Mouse (Mus musculus) naive thymus-derived CD4-positive, alpha-beta T cell, adult 2 months (primary cell): ENCODE results near the gene Best1.
"Not testable (repeated sequence)": the region's sequence is repeated elsewhere in the genome, so short reads cannot be mapped to it uniquely, and the experiment has no call there.

Experiments used
- DNase-seq: peaks from one replicate; pipeline ENCODE4 v3.0.0-alpha.2; 2011; ENCODE audit warnings: low read depth

Gene Best1

GRCm38 (mm10) chr19:9989884-9990256 is 11.6 kb downstream of the Best1 start:
- no peak for DNase-seq

GRCm38 (mm10) chr19:9989171-9989883 is 12.1 kb downstream of the Best1 start:
- peak; percentile 71 for DNase-seq

- no peak for DNase-seq
These were observed 13.8 kb downstream of the Best1 start for GRCm38 (mm10) chr19:9987593-9987992.

- DNase-seq: no peak
These were observed 14.2 kb downstream of the Best1 start for GRCm38 (mm10) chr19:9987192-9987591.

GRCm38 (mm10) chr19:9985900-9986421 is 15.5 kb downstream of the Best1 start:
- DNase-seq: no peak

- DNase-seq: peak; percentile 32
These were observed 16.1 kb downstream of the Best1 start for GRCm38 (mm10) chr19:9985190-9985899.

GRCm38 (mm10) chr19:9984111-9985055 is 17.1 kb downstream of the Best1 start:
- DNase-seq: peak; percentile 64

- no peak for DNase-seq
These were observed 18.4 kb downstream of the Best1 start for GRCm38 (mm10) chr19:9982852-9983542.

GRCm38 (mm10) chr19:9982151-9982851 is 19.1 kb downstream of the Best1 start:
- DNase-seq: peak; percentile 99

GRCm38 (mm10) chr19:9981621-9982020 is 19.8 kb downstream of the Best1 start:
- DNase-seq: no peak

- DNase-seq: no peak
These were observed 21.2 kb downstream of the Best1 start, which contains the start of gene Fth1 for GRCm38 (mm10) chr19:9980258-9980657. Gene Fth1 (plus strand): TSS chr19:9980598.

- no peak for DNase-seq
These were observed 22.3 kb downstream of the Best1 start for GRCm38 (mm10) chr19:9979156-9979555.

GRCm38 (mm10) chr19:9978431-9978951 is 22.9 kb downstream of the Best1 start:
- DNase-seq: no peak

- DNase-seq: no peak
These were observed 24.3 kb downstream of the Best1 start for GRCm38 (mm10) chr19:9977085-9977484.

GRCm38 (mm10) chr19:9974853-9975252 is 26.6 kb downstream of the Best1 start:
- DNase-seq: not testable (repeated sequence)

GRCm38 (mm10) chr19:9968081-9968787 is 33.2 kb downstream of the Best1 start:
- no peak for DNase-seq

- no peak for DNase-seq
These were observed 35.2 kb downstream of the Best1 start for GRCm38 (mm10) chr19:9966096-9966867.

- DNase-seq: no peak
These were observed 37.1 kb downstream of the Best1 start for GRCm38 (mm10) chr19:9964205-9964916.
